Mouse (Mus musculus) bone marrow macrophage, adult 2 months (primary cell): Measurements from ENCODE around the gene Kcnc4. TPM values are rescaled to one million over a fixed set of nuclear protein-coding genes. Genes with fewer than 3 reads are reported as not detected.
A peak's percentile ranks its signal among the peaks of the same experiment; 100 is the strongest.

ENCODE experiments used
- H3K27ac ChIP-seq: 2 replicates; pipeline ENCODE4 v1.5.1; 2012; ENCODE audit warnings: low read depth, low read length; ENCODE audit not compliant: insufficient read depth
- H3K4me1 ChIP-seq: 2 replicates; pipeline ENCODE4 v1.6.1; 2012; ENCODE audit warnings: low read length; ENCODE audit not compliant: control insufficient read depth, insufficient read depth
- H3K4me3 ChIP-seq: 2 replicates; pipeline ENCODE4 v1.5.1; 2012; ENCODE audit warnings: mild to moderate bottlenecking, low read length, moderate library complexity; ENCODE audit not compliant: insufficient read depth
- CTCF ChIP-seq: IDR thresholded peaks from 2 replicates; pipeline ENCODE4 v1.5.1; 2012; ENCODE audit warnings: low read depth, mild to moderate bottlenecking, low read length, moderate library complexity
- POLR2A ChIP-seq: IDR thresholded peaks from 2 replicates; pipeline ENCODE4 v1.6.1; 2012; ENCODE audit warnings: mild to moderate bottlenecking, low read depth, low read length, borderline replicate concordance
- polyA plus RNA-seq: library from polyadenylated mRNA; stranded (reverse); fragments of >200 nt; gene quantifications from 2 replicates; pipeline ENCODE4 v1.2.4, GENCODE M21; 2012; ENCODE audit not compliant: missing spikeins, insufficient read depth, insufficient read length

Gene Kcnc4
- polyA plus RNA-seq, 1 experiment: not detected

GRCm38 (mm10) chr3:107495524-107495923 lies 36.2 kb upstream of the Kcnc4 start:
- no peak overlapping the region for H3K4me3 ChIP-seq
- H3K27ac ChIP-seq: no peak overlapping the region
- TF ChIP-seq POLR2A: no peak
- no peak for TF ChIP-seq CTCF

GRCm38 (mm10) chr3:107491459-107491858 lies 32.1 kb upstream of the Kcnc4 start:
- TF ChIP-seq POLR2A (no peak), CTCF (no peak)
- H3K4me3 ChIP-seq: no peak overlapping the region
- no peaks in the 10 kb centered on the region; the same call in 1 of the 2 replicates for H3K4me1 ChIP-seq
- no peak overlapping the region for H3K27ac ChIP-seq

More at GRCm38 (mm10) chr3:107495524-107495923, 36.2 kb upstream of the Kcnc4 start:
- H3K4me1 ChIP-seq: no peaks in the 10 kb centered on the region; the same call in 1 of the 2 replicates

DNA sequence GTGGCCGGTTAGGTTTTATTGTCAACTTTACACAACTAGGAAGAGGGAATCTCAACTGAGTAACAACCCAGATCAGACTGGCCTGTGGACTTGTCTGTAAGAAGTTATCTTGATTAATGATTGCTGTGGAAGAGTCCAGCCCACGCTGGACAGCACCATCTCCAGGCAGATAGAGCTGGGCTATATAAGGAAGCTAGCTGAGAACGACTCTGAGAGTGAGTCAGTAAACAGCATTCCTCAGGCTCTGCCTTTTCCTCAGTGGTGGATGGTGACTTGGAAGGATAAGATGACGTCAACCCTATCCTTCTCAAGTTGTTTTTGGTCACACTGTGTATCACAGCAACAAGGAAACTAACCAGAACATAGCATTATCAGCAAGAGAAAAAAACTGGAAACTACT lies 29.3 kb upstream of the Kcnc4 start:
- Histone ChIP-seq H3K4me3 (no peak overlapping the region), H3K27ac (no peak overlapping the region), H3K4me1 (peaks cover 6% of the 10 kb centered on the region)
- TF ChIP-seq POLR2A (no peak), CTCF (no peak)

- TF ChIP-seq POLR2A (no peak), CTCF (no peak)
- H3K27ac ChIP-seq: no peak overlapping the region
- no peak overlapping the region for H3K4me3 ChIP-seq
These were observed 23.9 kb upstream of the Kcnc4 start for GRCm38 (mm10) chr3:107483290-107483689.

DNA sequence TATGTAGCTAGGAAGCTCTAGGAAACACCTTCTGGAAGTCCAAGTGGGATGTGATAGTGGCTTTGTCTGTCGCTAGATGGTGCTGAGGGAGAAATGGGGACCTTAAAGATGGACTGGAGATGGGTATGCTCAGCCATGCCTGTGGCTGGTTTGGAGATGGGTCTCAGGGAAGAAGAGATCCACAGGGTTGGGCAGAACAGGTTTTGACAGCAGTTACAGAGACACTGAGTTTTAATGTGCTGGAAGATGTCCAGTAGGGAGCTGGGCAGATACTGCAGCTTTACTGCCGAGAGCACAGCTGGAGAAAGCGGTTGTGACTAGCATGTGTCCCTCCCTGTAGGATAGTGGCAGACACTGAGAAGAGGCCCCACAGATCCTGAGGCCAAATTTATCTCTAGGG lies 21.3 kb upstream of the Kcnc4 start:
- TF ChIP-seq CTCF: peak; percentile 4; the same call in 1 of the 2 replicates
- TF ChIP-seq POLR2A: no peak
- H3K4me1 ChIP-seq: peaks cover 20% of the 10 kb centered on the region
- peak overlapping the region; percentile 18 for H3K27ac ChIP-seq
- H3K4me3 ChIP-seq: no peak overlapping the region

More at GRCm38 (mm10) chr3:107483290-107483689, 23.9 kb upstream of the Kcnc4 start:
- H3K4me1 ChIP-seq: peaks cover 20% of the 10 kb centered on the region

DNA sequence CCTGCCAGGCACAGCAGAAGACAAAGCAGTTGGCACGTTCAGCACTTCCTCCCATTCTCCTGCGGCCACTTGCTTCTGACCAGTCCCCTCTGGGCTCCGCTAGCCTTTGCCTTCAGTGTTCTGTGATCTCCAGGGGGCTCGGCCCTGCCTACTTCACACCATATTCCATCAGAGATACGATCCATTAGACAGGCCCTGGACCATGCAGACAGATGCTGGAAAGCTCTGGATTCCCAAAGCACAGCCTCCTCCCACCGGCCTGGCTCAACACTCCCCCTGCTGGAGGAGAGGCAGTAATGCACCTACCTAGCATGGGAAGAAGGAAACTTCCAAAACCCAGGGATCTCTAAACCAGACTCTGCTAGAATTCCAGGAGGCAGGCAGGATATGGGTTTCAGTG lies 12.8 kb upstream of the Kcnc4 start:
- TF ChIP-seq CTCF (peak; percentile 85), POLR2A (no peak)
- Histone ChIP-seq H3K27ac (no peak overlapping the region), H3K4me3 (no peak overlapping the region), H3K4me1 (no peaks in the 10 kb centered on the region)

DNA sequence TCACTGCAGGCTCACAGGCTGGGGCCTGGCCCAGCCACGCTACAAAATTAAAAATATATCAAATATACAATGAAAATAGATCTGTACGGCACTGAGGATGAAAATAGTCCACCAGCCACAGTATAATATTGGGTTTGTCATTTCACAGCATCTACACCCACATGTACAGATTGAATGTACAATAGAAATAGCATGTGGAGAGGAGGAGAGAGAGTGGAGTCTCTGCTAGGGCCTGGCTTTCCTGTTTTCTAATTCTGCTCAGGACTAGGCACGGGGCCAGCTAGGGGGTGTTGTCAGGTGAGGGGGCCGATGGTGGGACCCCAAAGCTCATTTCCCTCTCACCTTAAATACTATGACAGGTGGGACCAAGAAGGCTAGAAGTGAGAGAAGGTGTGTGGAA lies 9.7 kb upstream of the Kcnc4 start:
- Histone ChIP-seq H3K4me3 (no peak overlapping the region), H3K27ac (no peak overlapping the region), H3K4me1 (no peaks in the 10 kb centered on the region)
- no peak for TF ChIP-seq POLR2A

- Histone ChIP-seq H3K27ac (no peak overlapping the region), H3K4me3 (no peak overlapping the region), H3K4me1 (no peaks in the 10 kb centered on the region)
- no peak for TF ChIP-seq POLR2A
- TF ChIP-seq CTCF: no peak
These were observed 8.8 kb upstream of the Kcnc4 start for GRCm38 (mm10) chr3:107468106-107468505.

- peak; percentile 82 for TF ChIP-seq CTCF
- no peak for TF ChIP-seq POLR2A
- no peak overlapping the region for H3K4me3 ChIP-seq
These were observed 7.2 kb upstream of the Kcnc4 start for GRCm38 (mm10) chr3:107466577-107466976.

DNA sequence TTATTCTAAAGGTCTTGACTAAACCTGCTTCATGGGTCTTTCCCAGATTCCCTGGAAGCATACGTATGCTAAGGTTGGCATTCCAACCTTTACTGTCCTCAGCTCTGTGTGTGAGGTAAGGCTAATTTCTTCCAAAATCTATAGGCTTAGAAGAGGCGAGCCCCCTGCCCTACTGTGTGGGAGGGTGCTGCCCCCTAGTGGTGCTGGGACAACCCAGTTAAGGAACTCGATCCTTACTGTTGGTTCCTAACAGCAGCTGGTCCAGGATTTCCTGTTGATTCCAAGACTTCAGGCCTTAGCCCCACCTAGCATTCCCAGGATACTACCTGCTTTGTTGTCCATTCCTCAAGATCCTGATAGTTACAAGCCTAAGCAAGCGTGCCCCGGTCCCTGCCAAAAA lies 2.8 kb upstream of the Kcnc4 start:
- no peak overlapping the region for H3K4me3 ChIP-seq

More at GRCm38 (mm10) chr3:107466577-107466976, 7.2 kb upstream of the Kcnc4 start:
- no peaks in the 10 kb centered on the region for H3K4me1 ChIP-seq
- H3K27ac ChIP-seq: no peak overlapping the region

DNA sequence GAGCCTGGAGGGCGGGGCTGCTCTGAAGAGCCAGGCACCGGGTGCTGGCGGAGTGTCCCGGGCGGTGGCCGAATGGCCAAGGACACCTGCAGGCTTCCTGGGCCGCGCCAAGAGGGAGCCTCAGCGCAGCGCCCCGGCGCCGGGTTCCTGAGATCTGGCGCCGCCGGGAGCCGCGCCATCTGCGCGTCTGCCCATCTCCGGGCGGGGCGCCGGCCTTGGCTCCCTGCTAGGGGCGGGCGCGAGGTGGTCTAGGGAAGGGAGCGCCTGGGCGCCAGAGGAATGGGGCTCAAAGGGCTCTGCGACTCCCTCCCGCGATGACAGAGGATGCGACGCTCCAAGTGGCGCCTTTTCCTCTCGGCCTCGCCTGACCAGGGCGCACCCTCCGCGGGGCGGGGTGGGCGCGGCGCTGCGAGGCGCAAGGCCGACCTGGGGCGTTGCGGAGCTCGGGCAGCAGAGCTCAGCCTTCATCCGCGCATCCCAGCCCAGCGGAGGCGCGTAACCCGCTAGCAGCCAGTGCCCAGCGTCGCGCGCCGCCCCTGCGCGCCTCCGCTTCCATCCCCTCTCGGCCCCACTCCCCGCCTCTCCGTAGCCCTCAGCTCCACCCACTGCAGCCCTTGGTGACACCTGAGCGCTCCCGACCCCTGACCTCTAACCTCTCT lies 550 bp upstream of the Kcnc4 start:
- Histone ChIP-seq H3K27ac (no peak overlapping the region), H3K4me1 (no peaks in the 10 kb centered on the region), H3K4me3 (no peak overlapping the region)
- TF ChIP-seq POLR2A (no peak), CTCF (no peak)

More for the DNA sequence above, 2.8 kb upstream of the Kcnc4 start:
- Histone ChIP-seq H3K4me1 (no peaks in the 10 kb centered on the region), H3K27ac (no peak overlapping the region)
- TF ChIP-seq POLR2A (no peak), CTCF (peak; percentile 93)
